Mouse (Mus musculus): ENCODE data around the gene 4930595D18Rik.

- TF ChIP-seq CTCF (IDR thresholded peaks at IDR 0.05; ENCODE audit: borderline replicate concordance, extremely low read depth, insufficient read depth, insufficient read length): no peak
- TF ChIP-seq POLR2A (IDR thresholded peaks at IDR 0.05; ENCODE audit: borderline replicate concordance, extremely low read depth, insufficient read depth, insufficient read length, poor library complexity, severe bottlenecking): no peak
These were observed 18.8 kb upstream of the 4930595D18Rik start for GRCm38 (mm10) chr12:111203076-111203475.

Data from brain, embryonic 14.5 days (tissue).